18 mouse cellular contexts compared by ENCODE assay signal in the genomic region with DNA sequence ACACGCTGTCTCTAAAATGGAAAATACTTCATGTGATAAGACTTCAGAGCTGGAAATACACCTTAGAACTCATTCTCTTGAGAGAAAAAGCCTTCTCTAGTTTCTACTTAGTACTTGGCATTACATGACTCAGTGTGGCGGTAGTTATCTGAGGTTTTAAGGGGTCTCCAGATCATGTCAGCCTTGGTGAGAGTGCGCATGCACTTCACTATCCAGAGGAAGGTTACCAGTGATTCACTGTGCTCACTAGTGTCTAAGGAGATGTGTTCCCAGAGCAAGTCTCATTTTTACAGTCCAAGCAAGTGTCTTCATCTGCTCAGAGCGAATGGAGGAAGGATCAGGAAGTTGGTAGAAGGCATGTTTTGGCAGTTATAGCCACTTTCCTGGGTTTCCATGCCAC.
"Had no signal": no experiment of that assay in that cellular context is flagged by ENCODE, and none has a peak within 500 bp of the region (broad histone marks: within the 10 kb centered on the region; RNA-seq: fewer than 3 reads in every experiment).

No protein-coding gene starts in this region.

- H3K27me3 ChIP-seq: neural tube, embryonic 13.5 days; neural tube, embryonic 15.5 days had no signal

- H3K4me1 ChIP-seq: midbrain, embryonic 10.5 days; neural tube, embryonic 13.5 days; neural tube, embryonic 15.5 days had no signal

- H3K4me2 ChIP-seq: lung, embryonic 14.5 days; neural tube, embryonic 13.5 days; neural tube, embryonic 15.5 days had no signal

- DNase-seq: lung, adult 18-20 months; lung, embryonic 14.5 days; lung, postnatal 10 days; lung, postnatal 4 days; midbrain, embryonic 14.5 days; retina, postnatal 1 day; right cerebral cortex, adult 18-20 months; right cerebral cortex, postnatal 25 days; right cerebral cortex, postnatal 4 days; spleen, adult 18-20 months; thymus, adult 18-20 months; thymus, postnatal 14 days; thymus, postnatal 36 days had no signal

- H3K9me3 ChIP-seq: midbrain, embryonic 10.5 days; neural tube, embryonic 13.5 days; neural tube, embryonic 15.5 days had no signal

- ATAC-seq: midbrain, embryonic 16.5 days had no signal

- H3K9ac ChIP-seq: lung, embryonic 14.5 days; neural tube, embryonic 13.5 days; neural tube, embryonic 15.5 days had no signal

- H3K4me3 ChIP-seq: midbrain, embryonic 10.5 days; myocyte; neural tube, embryonic 13.5 days; neural tube, embryonic 15.5 days had no signal

- H3K27ac ChIP-seq: midbrain, embryonic 10.5 days; neural tube, embryonic 13.5 days; neural tube, embryonic 15.5 days had no signal
